In the genomic region with DNA sequence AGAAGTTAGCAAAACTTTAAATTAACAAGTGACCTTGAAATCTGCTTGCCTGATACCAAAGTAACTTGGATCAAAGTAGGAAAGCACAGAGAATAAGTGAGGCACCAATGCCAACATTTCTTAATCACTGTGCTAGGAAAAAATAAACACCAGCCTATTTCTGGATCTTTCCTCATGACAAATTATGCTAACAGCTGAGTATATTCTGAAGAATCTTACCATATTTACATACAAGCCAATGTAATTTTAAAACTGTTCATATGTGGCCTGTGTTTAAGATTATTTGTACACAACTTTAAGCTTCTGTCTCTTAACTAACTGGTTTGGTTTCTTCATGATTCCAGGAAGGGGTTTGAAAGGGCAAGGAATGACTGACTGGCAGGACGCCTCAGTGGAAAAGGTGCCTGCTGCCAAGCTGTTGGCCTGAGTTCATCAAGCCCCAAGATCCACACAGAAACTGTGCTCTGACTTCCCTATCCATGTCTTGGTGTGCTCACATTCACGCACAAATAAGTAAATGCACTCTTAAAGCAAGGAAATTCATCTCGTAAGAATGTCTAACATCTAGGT, we compare ENCODE assay signal across 9 mouse cellular contexts. TPM values are rescaled to one million over a fixed set of nuclear protein-coding genes. Genes with fewer than 3 reads are reported as not detected.
DNase-seq lines count a peak whose midpoint lies in the region; ATAC-seq and TF ChIP-seq lines count a peak whose summit lies in the region.
"Had no signal": no experiment of that assay in that cellular context is flagged by ENCODE, and none has a peak within 500 bp of the region (broad histone marks: within the 10 kb centered on the region; RNA-seq: fewer than 3 reads in every experiment).

No protein-coding gene starts in this region.

- H3K36me3 ChIP-seq in erythroblast, embryonic 14.5 days (ENCODE audit: control insufficient read depth), result peaks cover 33% of the 10 kb centered on the region
- peaks cover 6% of the 10 kb centered on the region for H3K36me3 ChIP-seq in intestine, postnatal 0 days (ENCODE audit: control insufficient read depth, insufficient read depth)
- peaks cover 10% of the 10 kb centered on the region; the same call in 1 of the 2 replicates for H3K36me3 ChIP-seq in stomach, embryonic 16.5 days (ENCODE audit: control insufficient read depth, insufficient read depth, low read length)

- 5% methylated on average over 3 of the region's 3 CpGs for WGBS in cerebellum, adult 2 months
- 20% methylated on average over 3 of the region's 3 CpGs for WGBS in intestine, postnatal 0 days
- WGBS in stomach, embryonic 16.5 days, result 24% methylated on average over 3 of the region's 3 CpGs

- H3K9ac ChIP-seq in intestine, postnatal 0 days (ENCODE audit: low read depth, low read length), result no peak overlapping the region
- H3K9ac ChIP-seq in stomach, embryonic 16.5 days (ENCODE audit: low read length), result no peak overlapping the region

- peak overlapping the region; percentile 82 for H3K4me2 ChIP-seq in intestine, postnatal 0 days (replicated peaks; ENCODE audit: low read depth)
- H3K4me2 ChIP-seq in stomach, embryonic 16.5 days (ENCODE audit: low read depth, low read length), result peak overlapping the region; percentile 73

- H3K4me3 ChIP-seq in erythroblast, embryonic 14.5 days (replicated peaks), result peak overlapping the region; percentile 89
- H3K4me3 ChIP-seq in cerebellum, adult 2 months (replicated peaks; ENCODE audit: insufficient read depth, low read depth, low read length), result no peak overlapping the region
- H3K4me3 ChIP-seq in intestine, postnatal 0 days (ENCODE audit: low read depth, low read length), result peak overlapping the region; percentile 2; the same call in 1 of the 2 replicates
- peak overlapping the region; percentile 29 for H3K4me3 ChIP-seq in stomach, embryonic 16.5 days (replicated peaks; ENCODE audit: low read length)

- H3K9me3 ChIP-seq in erythroblast, embryonic 14.5 days (ENCODE audit: control insufficient read depth, low read length), result no peaks in the 10 kb centered on the region
- no peaks in the 10 kb centered on the region for H3K9me3 ChIP-seq in intestine, postnatal 0 days (ENCODE audit: control insufficient read depth)
- H3K9me3 ChIP-seq in stomach, embryonic 16.5 days (replicated peaks; ENCODE audit: control insufficient read depth, low read length), result no peaks in the 10 kb centered on the region

- ATAC-seq in erythroblast, adult 5-6 weeks (replicated peaks; ENCODE audit: low FRiP score, poor library complexity, severe bottlenecking), result no peak
- no peak for ATAC-seq in intestine, postnatal 0 days
- no peak for ATAC-seq in stomach, embryonic 16.5 days (ENCODE audit: insufficient read depth, low FRiP score)
- no peak for ATAC-seq in activated CD4-positive, CD25-positive, alpha-beta regulatory T cell, adult 4 months

- no peak overlapping the region; the same call in 1 of the 2 replicates for H3K27ac ChIP-seq in cerebellum, adult 2 months (ENCODE audit: insufficient read depth, low read length)
- H3K27ac ChIP-seq in intestine, postnatal 0 days (ENCODE audit: low read depth, low read length), result no peak overlapping the region
- no peak overlapping the region for H3K27ac ChIP-seq in stomach, embryonic 16.5 days (ENCODE audit: low read length)

- H3K4me1 ChIP-seq in erythroblast, embryonic 14.5 days (ENCODE audit: control insufficient read depth), result peaks cover 39% of the 10 kb centered on the region
- H3K4me1 ChIP-seq in cerebellum, adult 2 months (ENCODE audit: control insufficient read depth, insufficient read depth, low read length), result no peaks in the 10 kb centered on the region; the same call in 1 of the 2 replicates
- H3K4me1 ChIP-seq in intestine, postnatal 0 days (replicated peaks; ENCODE audit: control insufficient read depth, insufficient read depth, low read length), result 0 out of 2 replicates have a peak, but pooled peaks cover 3% of the 10 kb centered on the region
- peaks cover 9% of the 10 kb centered on the region for H3K4me1 ChIP-seq in stomach, embryonic 16.5 days (ENCODE audit: control insufficient read depth, insufficient read depth, low read length)

- H3K27me3 ChIP-seq in erythroblast, embryonic 14.5 days (ENCODE audit: control insufficient read depth), result no peaks in the 10 kb centered on the region
- H3K27me3 ChIP-seq in cerebellum, adult 2 months (ENCODE audit: control insufficient read depth, insufficient read depth, low read length), result no peaks in the 10 kb centered on the region
- no peaks in the 10 kb centered on the region for H3K27me3 ChIP-seq in intestine, postnatal 0 days (replicated peaks; ENCODE audit: control insufficient read depth, insufficient read depth, low read length)
- no peaks in the 10 kb centered on the region for H3K27me3 ChIP-seq in stomach, embryonic 16.5 days (ENCODE audit: control insufficient read depth, insufficient read depth, low read length)

- peak; percentile 62 to 71 for DNase-seq in cerebellum, adult 2 months
- peak; percentile 62 for DNase-seq in gastrocnemius, postnatal 25 days
- peak; percentile 58 to 66 for DNase-seq in lung, adult 18-20 months

- TF ChIP-seq CTCF in cerebellum, adult 2 months (IDR thresholded peaks at IDR 0.05; ENCODE audit: borderline replicate concordance, insufficient read depth, low read depth, low read length), result no peak
- TF ChIP-seq CTCF in intestine, postnatal 0 days (IDR thresholded peaks at IDR 0.05; ENCODE audit: low read depth), result no peak

- TF ChIP-seq POLR2A in cerebellum, adult 2 months (IDR thresholded peaks at IDR 0.05; ENCODE audit: borderline replicate concordance, insufficient read depth, low read length), result no peak

RNA-seq across cellular contexts. Expression of gene Lsmem1, which starts 20.8 kb away (rescaled TPM):
- not detected in 2 replicates for polyA plus RNA-seq in erythroblast, embryonic 14.5 days (2012)
- not detected in 2 replicates for total RNA-seq in erythroblast, adult 5-6 weeks (2015; ENCODE audit: low replicate concordance)
- total RNA-seq in erythroblast, adult 5-6 weeks (2017; ENCODE audit: low replicate concordance), result not detected in 2 replicates
- 2.0 and 2.4 TPM in 2 replicates for polyA plus RNA-seq in cerebellum, adult 2 months (2012; rRNA removed)
- total RNA-seq in gastrocnemius, postnatal 25 days (2021), result 10 to 100 TPM; 33.2 to 62.1 TPM
- polyA plus RNA-seq in intestine, postnatal 0 days (2015; fragmentation: Nextera tagmentation; extraction: Ambion mirVana), result not detected in 2 replicates
- 0.68 TPM in 1 of 2 replicates, not detected in the other for polyA plus RNA-seq in stomach, embryonic 16.5 days (2015; fragmentation: Nextera tagmentation; extraction: Ambion mirVana)
- under 1 TPM in 1 of 2 experiments, not detected in 1; 0.63 TPM for polyA plus RNA-seq in activated CD4-positive, CD25-positive, alpha-beta regulatory T cell, adult 4 months (2017; shearing (Covaris generic))
- polyA plus RNA-seq: gonadal fat pad, adult 2 months had no signal

RNA-seq across cellular contexts. Expression of gene Ifrd1, which starts 28.2 kb away (rescaled TPM):
- 1.8 and 2.0 TPM in 2 replicates for polyA plus RNA-seq in erythroblast, embryonic 14.5 days (2012)
- total RNA-seq in erythroblast, adult 5-6 weeks (2015; ENCODE audit: low replicate concordance), result 11.7 and 90.9 TPM in 2 replicates
- total RNA-seq in erythroblast, adult 5-6 weeks (2017; ENCODE audit: low replicate concordance), result 15.4 and 19.7 TPM in 2 replicates
- polyA plus RNA-seq in cerebellum, adult 2 months (2012; rRNA removed), result 52.4 and 59.0 TPM in 2 replicates
- 100 to 1,000 TPM in 1 of 2 experiments, 10 to 100 TPM in 1; 67.1 to 121 TPM for total RNA-seq in gastrocnemius, postnatal 25 days (2021)
- polyA plus RNA-seq in intestine, postnatal 0 days (2015; fragmentation: Nextera tagmentation; extraction: Ambion mirVana), result 98.3 and 113 TPM in 2 replicates
- polyA plus RNA-seq in stomach, embryonic 16.5 days (2015; fragmentation: Nextera tagmentation; extraction: Ambion mirVana), result 80.1 and 92.3 TPM in 2 replicates
- 10 to 100 TPM; 51.8 to 63.0 TPM for polyA plus RNA-seq in activated CD4-positive, CD25-positive, alpha-beta regulatory T cell, adult 4 months (2017; shearing (Covaris generic))

Comparison
In these comparisons a context has a peak if more than half of its experiments do, and no peak if none do; other contexts are left out.
1. RNA of gene Ifrd1, which starts 28.2 kb away (polyA plus RNA-seq): 98.3 to 113 TPM in intestine, postnatal 0 days, 80.1 to 92.3 TPM in stomach, embryonic 16.5 days, 51.8 to 63.0 TPM in activated CD4-positive, CD25-positive, alpha-beta regulatory T cell, adult 4 months and 52.4 to 59.0 TPM in cerebellum, adult 2 months; 1.8 to 2.0 TPM in erythroblast, embryonic 14.5 days; every median in the first group is over 10 times any median in the second.
2. Peak in every context shown above with its lines, with median percentiles within 50 percentile points of each other: DNase-seq.